Mouse (Mus musculus) hindbrain, embryonic 11.5 days (tissue): Measurements from ENCODE around the gene Zfp950. TPM values are rescaled to one million over a fixed set of nuclear protein-coding genes. Genes with fewer than 3 reads are reported as not detected.
A peak's percentile ranks its signal among the peaks of the same experiment; 100 is the strongest.
"Not testable (repeated sequence)": the region's sequence is repeated elsewhere in the genome, so short reads cannot be mapped to it uniquely, and the experiment has no call there.

Experiments
- ATAC-seq: fragments of 200-750 bp; cut with Nextera tagmentation; 2 replicates; pipeline ENCODE4 v1.8.0; 2017; ENCODE audit warnings: mild to moderate bottlenecking, moderate TSS enrichment, moderate library complexity; ENCODE audit not compliant: low FRiP score
- DNase-seq: peaks from one replicate; pipeline ENCODE4 v3.0.0-alpha.2; 2015; ENCODE audit warnings: low spot score
- H3K27ac ChIP-seq: fragments of 300-500 bp; sonication (generic); 2 replicates; pipeline ENCODE4 v1.5.1; 2014; ENCODE audit warnings: mild to moderate bottlenecking, low read depth, low read length
- H3K27me3 ChIP-seq: fragments of 300-500 bp; sonication (generic); 2 replicates; pipeline ENCODE4 v1.6.1; 2014; ENCODE audit warnings: mild to moderate bottlenecking, low read length, moderate library complexity, mixed read lengths; ENCODE audit not compliant: control insufficient read depth, insufficient read depth
- H3K36me3 ChIP-seq: fragments of 300-500 bp; sonication (generic); 2 replicates; pipeline ENCODE4 v1.6.1; 2014; ENCODE audit warnings: mild to moderate bottlenecking, low read length, moderate library complexity, mixed read lengths; ENCODE audit not compliant: control insufficient read depth, insufficient read depth
- H3K4me1 ChIP-seq: fragments of 300-500 bp; sonication (generic); replicated peaks from 2 replicates; pipeline ENCODE4 v1.6.1; 2014; ENCODE audit warnings: low read length, mixed read lengths; ENCODE audit not compliant: control insufficient read depth, insufficient read depth
- H3K4me2 ChIP-seq: fragments of 300-500 bp; sonication (generic); replicated peaks from 2 replicates; pipeline ENCODE4 v1.6.1; 2014; ENCODE audit warnings: mild to moderate bottlenecking, low read depth, low read length
- H3K4me3 ChIP-seq: fragments of 300-500 bp; sonication (generic); 2 replicates; pipeline ENCODE4 v1.5.1; 2014; ENCODE audit warnings: low read depth, low read length
- H3K9ac ChIP-seq: fragments of 300-500 bp; sonication (generic); 2 replicates; pipeline ENCODE4 v1.6.1; 2014; ENCODE audit warnings: low read depth, low read length
- H3K9me3 ChIP-seq: fragments of 300-500 bp; sonication (generic); 2 replicates; pipeline ENCODE4 v1.6.1; 2016; ENCODE audit warnings: low read length; ENCODE audit not compliant: control insufficient read depth
- WGBS: fragments of 180-500 bp; shearing (Covaris S2); extraction: QIAGEN DNeasy Blood & Tissue Kit; methylation state at CpG from one replicate; pipeline ENCODE4 v1.1.7; 2014; 5-methylcytosine and 5-hydroxymethylcytosine counted together
- polyA plus RNA-seq: library from polyadenylated mRNA; unstranded; fragments of >200 nt; fragmentation: Nextera tagmentation; extraction: Ambion mirVana; gene quantifications from 2 replicates; pipeline ENCODE4 v1.2.1, GENCODE M21; 2014

Gene Zfp950
- 27.3 and 31.5 TPM in 2 replicates for polyA plus RNA-seq

GRCm38 (mm10) chr19:61140342-61141206, at the start of gene Zfp950:
Gene Zfp950, minus strand, starts transcription at chr19:61140840.
- H3K4me2 ChIP-seq: peak within 1 kb of the TSS; percentile 48
- ATAC-seq: peak; percentile 100
- peak; percentile 78 for DNase-seq
- peak within 1 kb of the TSS; percentile 54 for H3K9ac ChIP-seq
- H3K4me1 ChIP-seq: no peaks in the 10 kb centered on the region
- H3K27me3 ChIP-seq: no peaks in the 10 kb centered on the region
- H3K36me3 ChIP-seq: no peaks in the 10 kb centered on the region
- H3K9me3 ChIP-seq: no peaks in the 10 kb centered on the region
- H3K4me3 ChIP-seq: peak within 1 kb of the TSS; percentile 65
- 1% methylated on average over 18 of the region's 18 CpGs for WGBS
- H3K27ac ChIP-seq: no peak within 1 kb of the TSS

DNA sequence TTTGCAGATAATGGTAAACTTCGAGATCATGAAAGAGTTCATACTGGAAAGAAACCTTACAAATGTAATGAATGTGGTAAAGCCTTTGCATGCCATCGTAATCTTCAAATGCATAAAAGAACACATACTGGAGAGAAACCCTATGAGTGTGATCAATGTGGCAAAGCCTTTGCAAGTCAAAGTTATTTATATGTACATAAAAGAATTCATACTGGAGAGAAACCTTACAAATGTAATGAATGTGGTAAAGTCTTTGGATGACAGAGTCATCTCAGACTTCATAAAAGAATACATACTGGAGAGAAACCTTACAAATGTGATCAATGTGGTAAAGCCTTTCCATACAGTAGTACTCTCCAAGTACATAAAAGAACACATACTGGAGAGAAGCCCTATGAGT, 43.0 kb upstream of the Zfp950 start, which contains the start of gene Gm6020:
Gene Gm6020, plus strand, starts transcription at position 301 of the 400 bp plus-strand sequence.
- not testable (repeated sequence) for ATAC-seq, H3K9me3 ChIP-seq, DNase-seq, H3K27ac ChIP-seq, H3K27me3 ChIP-seq, H3K36me3 ChIP-seq, H3K4me2 ChIP-seq, H3K4me1 ChIP-seq, H3K9ac ChIP-seq, H3K4me3 ChIP-seq
- 81% methylated on average over 2 of the region's 2 CpGs for WGBS

- 28% methylated on average over 39 of the region's 39 CpGs for WGBS
- peak; percentile 23 for DNase-seq
- Histone ChIP-seq H3K9ac (peak within 1 kb of the TSS; percentile 27; the same call in 1 of the 2 replicates), H3K4me1 (no peaks in the 10 kb centered on the region), H3K36me3 (no peaks in the 10 kb centered on the region), H3K27ac (no peak within 1 kb of the TSS), H3K9me3 (no peaks in the 10 kb centered on the region), H3K27me3 (no peaks in the 10 kb centered on the region), H3K4me3 (peak within 1 kb of the TSS; percentile 21; the same call in 1 of the 2 replicates), H3K4me2 (peak within 1 kb of the TSS; percentile 34)
- ATAC-seq: no peak
Measured at GRCm38 (mm10) chr19:61175756-61176324, 35.2 kb upstream of the Zfp950 start, which contains the start of gene Gm7102. Gene Gm7102, minus strand, starts transcription at chr19:61176309.

DNA sequence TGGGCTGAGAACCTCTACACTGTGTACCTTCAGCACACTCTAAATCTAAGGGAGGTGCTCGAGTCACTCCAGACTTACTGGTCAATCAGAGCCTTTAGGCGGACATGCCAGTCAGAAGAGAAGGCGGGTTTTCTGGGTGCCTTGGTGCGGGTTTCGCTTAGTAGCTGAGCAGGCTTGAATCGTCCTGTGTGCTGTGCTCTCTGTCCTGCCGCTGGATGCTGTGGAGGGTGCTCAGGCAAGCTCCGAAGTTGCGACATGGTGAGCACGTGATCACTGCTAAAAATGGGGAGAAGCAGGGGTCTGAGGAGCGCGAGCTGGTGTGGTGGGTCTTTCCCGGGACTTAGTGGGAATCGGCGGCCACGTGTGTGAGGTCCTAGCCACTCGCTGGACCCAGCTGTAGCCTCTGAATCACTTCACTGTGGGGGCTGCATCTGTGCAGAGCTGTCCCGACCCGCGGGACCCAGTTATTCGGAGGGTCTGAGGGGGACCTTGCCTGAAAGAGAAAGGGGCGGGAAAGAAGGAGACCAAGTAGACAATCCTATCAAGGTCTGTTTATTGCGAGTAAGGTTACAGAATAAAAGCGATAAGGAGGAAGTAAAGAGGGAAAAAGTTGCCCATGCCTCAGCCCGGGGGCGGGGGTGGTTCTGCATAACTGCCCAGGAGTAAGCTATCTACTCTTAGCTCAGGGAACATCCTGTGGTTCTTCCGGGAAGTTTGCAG, 11.2 kb upstream of the Zfp950 start:
- ATAC-seq (peak; percentile 47), DNase-seq (peak; percentile 41)
- Histone ChIP-seq H3K4me3 (peak overlapping the region; percentile 30), H3K4me2 (peak overlapping the region; percentile 55), H3K9me3 (no peaks in the 10 kb centered on the region), H3K9ac (peak overlapping the region; percentile 44; the same call in 1 of the 2 replicates), H3K4me1 (no peaks in the 10 kb centered on the region), H3K27me3 (no peaks in the 10 kb centered on the region), H3K27ac (no peak overlapping the region), H3K36me3 (no peaks in the 10 kb centered on the region)
- 8% methylated on average over 27 of the region's 27 CpGs for WGBS

DNA sequence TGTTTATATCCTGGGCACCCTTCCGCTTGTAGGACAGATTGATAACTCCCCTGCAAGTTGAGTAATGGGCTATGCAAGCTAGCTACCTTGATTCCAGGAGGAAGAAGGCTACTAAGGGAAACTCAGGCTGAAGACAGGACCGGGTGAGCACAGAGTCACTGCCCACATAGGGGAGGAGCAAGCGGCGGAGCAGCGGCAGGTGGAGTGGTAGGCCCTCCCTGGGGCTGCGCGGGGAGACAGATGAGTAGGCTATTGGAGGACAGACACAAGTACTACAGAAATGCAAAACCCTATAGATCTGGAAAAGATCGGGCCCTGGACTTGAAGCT, 10.7 kb upstream of the Zfp950 start:
- Histone ChIP-seq H3K9me3 (no peaks in the 10 kb centered on the region), H3K4me2 (peak overlapping the region; percentile 55), H3K9ac (no peak overlapping the region), H3K36me3 (no peaks in the 10 kb centered on the region), H3K27ac (no peak overlapping the region), H3K27me3 (no peaks in the 10 kb centered on the region), H3K4me1 (no peaks in the 10 kb centered on the region), H3K4me3 (peak overlapping the region; percentile 30)
- ATAC-seq: peak; percentile 35; the same call in 1 of the 2 replicates
- peak; percentile 31 for DNase-seq
- 6% methylated on average over 8 of the region's 8 CpGs for WGBS

GRCm38 (mm10) chr19:61141299-61141698, 659 bp upstream of the Zfp950 start:
- ATAC-seq (no peak), DNase-seq (no peak)
- WGBS: 26% methylated on average over 4 of the region's 4 CpGs
- Histone ChIP-seq H3K9ac (peak overlapping the region; percentile 54), H3K27me3 (no peaks in the 10 kb centered on the region), H3K4me1 (no peaks in the 10 kb centered on the region), H3K4me3 (peak overlapping the region; percentile 65; the same call in 1 of the 2 replicates), H3K9me3 (no peaks in the 10 kb centered on the region), H3K4me2 (peak overlapping the region; percentile 48), H3K27ac (no peak overlapping the region), H3K36me3 (no peaks in the 10 kb centered on the region)

DNA sequence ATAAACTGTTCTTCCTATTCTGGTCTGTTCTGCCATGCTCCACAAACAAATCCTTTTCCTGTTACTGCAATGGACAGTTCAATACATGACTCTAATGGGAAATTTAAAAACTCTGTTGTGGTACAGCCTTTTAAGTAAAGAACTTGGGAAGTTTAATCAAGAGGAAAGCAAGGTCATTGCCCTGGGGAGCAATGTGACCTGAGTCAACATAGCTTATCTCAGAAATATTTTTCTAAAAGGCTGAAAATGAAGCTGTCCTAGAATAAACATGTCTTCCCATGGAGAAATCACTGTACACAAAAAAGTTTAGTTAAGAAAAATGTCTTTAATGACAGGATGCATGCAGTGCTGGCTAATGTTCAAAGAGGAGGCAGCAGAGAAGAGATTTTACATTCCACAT, 2.0 kb downstream of the Zfp950 start:
- DNase-seq: no peak
- no peak for ATAC-seq

GRCm38 (mm10) chr19:61131096-61131495, 9.5 kb downstream of the Zfp950 start:
- Histone ChIP-seq H3K27me3 (no peaks in the 10 kb centered on the region), H3K9ac (no peak overlapping the region), H3K9me3 (no peaks in the 10 kb centered on the region), H3K4me2 (no peak overlapping the region), H3K4me3 (no peak overlapping the region), H3K4me1 (no peaks in the 10 kb centered on the region), H3K36me3 (no peaks in the 10 kb centered on the region), H3K27ac (no peak overlapping the region)
- ATAC-seq: no peak
- DNase-seq: no peak
- 92% methylated on average over 10 of the region's 10 CpGs for WGBS

More for the DNA sequence above, 2.0 kb downstream of the Zfp950 start:
- Histone ChIP-seq H3K4me2 (no peak overlapping the region), H3K27ac (no peak overlapping the region), H3K4me1 (no peaks in the 10 kb centered on the region), H3K36me3 (no peaks in the 10 kb centered on the region), H3K9ac (no peak overlapping the region), H3K9me3 (no peaks in the 10 kb centered on the region), H3K27me3 (no peaks in the 10 kb centered on the region), H3K4me3 (no peak overlapping the region)
